Mouse (Mus musculus) mouse embryonic stem cell (cell line): ENCODE data around the gene Cyp4a12b.
"Not testable (repeated sequence)": the region's sequence is repeated elsewhere in the genome, so short reads cannot be mapped to it uniquely, and the experiment has no call there.

ENCODE experiments used
- in situ Hi-C, 2 experiments: fragments of 300-500 bp; cut with MboI; formaldehyde crosslinking; loops; 1 replicate in 1 of 2; 3 replicates in 1 of 2; pipeline ENCODE4 v1.14.3; 2019 to 2020; ENCODE audit warnings: low sequenced_read_pairs in 2 of 2, low pct_unique_long_range_greater_than_20kb in 1 of 2, mixed read lengths in 1 of 2; ENCODE audit not compliant: unreplicated experiment in 1 of 2

The Cyp4a12b gene

DNA sequence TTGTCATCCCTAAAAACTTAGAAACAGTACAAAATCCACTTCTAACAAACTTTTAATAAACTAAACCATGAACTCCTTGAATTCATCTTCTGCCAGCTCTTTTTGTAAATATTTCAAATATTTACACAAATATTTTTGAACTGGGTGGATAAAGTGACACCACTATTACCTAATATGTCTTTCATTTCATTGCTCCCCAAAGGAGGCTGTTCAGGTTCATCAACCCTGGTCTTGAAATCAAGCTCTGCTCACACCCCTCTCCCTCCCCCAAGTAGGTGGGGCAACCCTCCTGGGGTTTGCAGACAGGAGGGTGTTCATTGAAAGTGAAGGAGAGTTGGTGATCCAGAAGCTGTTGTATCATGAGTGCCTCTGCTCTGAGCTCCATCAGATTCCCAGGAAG lies at the start of gene Cyp4a12b:
Cyp4a12b (plus strand) TSS at position 301 of the 400 bp plus-strand sequence.
- in situ Hi-C loops = not testable (repeated sequence)

DNA sequence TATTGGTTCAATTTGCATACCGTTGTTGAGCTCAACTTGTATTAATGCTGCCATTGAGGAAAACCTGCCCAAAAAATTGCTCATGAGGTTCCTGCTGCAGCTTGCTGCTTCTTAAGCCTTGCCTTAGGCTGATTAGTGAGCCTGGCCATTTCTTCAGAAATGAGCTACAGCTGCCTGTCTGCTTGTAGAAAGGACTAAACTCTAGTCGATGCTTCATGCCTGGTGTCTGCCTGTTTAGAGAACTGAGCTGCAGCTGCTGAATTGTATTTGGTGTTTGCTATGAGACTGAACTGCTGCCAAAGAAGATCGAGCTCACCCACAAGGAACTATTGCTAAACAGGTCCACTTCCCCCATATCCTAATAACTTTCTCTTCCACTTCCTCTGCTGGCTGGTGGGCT lies 45.8 kb upstream of the Cyp4a12b start:
- in situ Hi-C loops = not testable (repeated sequence)

DNA sequence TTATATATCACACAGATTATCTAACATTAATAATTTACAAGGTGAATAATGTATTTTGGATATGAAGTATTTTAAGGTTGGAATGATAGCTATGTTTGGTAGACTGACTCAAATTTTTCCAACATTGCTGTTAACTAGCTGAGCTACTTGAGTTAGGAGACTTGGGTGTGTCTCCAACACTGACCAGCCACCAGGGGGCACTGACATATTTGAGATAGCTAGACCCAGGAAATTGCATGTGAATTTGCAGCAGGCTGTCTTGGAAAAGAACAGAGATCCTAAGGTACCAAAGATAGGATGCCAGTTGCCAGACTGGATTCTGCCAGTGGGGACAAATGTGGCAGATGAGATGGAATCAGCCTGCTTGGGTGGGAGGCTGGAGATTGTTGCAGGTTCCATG lies 43.4 kb upstream of the Cyp4a12b start:
- in situ Hi-C loops = not testable (repeated sequence)

DNA sequence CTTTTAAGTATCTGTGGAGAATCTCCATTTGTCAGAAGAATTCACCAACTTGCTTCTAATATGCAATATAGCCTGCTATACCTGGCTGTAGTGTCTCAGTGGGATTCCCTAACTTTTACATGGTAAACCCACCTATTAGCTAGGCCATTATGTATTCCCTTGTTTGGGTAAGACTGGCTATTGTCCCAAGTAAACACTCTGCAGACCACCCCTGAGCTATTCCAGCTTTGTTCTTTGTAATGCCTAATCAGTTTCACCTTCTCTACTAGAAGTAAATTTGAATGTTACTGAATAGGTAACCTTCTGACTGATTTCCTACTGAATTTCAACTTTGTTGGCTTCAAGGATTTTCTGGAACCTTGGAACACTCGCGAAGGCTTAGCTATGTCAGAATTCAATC lies 15.2 kb upstream of the Cyp4a12b start:
- in situ Hi-C loops = not testable (repeated sequence)

DNA sequence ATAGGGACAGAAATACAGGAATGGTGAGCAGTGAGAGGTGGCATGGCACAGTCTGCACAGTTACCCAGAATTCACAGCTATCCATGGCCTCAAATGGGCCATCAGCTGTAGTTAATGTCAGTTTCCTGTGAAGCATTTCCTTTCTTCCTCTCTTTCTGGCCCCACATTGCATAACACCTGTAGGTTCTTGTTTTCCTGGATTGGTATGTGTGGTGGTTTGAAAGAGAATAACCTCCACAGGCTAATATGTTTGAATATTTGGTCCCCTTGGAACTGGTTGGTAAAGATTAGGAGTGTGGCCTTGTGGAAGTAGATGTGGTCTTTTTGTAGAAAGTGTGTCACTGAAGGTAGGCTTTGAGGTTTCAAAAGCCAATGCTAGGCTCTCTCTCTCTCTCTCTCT lies 14.5 kb upstream of the Cyp4a12b start:
- in situ Hi-C loops = not testable (repeated sequence)

DNA sequence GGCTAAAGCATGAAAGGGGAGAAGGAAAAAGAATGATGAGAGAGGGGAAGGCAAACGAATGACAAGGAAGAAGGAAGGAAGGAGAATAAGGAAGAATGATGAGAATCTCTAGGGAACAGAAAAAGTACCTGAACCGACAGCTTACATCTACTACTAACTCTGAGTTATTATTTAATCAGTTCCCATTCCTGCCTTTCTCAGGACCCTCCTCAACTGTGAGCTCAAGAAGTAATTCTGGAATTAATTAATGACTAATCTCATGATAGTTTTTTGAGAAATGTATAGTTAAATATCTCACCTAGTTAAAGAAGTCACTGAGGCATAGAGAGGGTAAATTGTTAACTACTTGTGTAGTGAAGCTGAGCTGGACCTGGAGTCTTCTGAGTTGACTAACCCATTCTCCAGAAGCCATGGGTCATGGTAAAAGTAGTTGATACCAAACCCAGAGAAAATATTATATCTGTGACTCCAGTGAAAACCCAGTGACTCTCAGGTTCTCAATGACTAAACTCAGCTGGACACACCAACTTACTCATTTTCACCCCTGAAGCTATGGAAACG lies 39.2 kb downstream of the Cyp4a12b start:
- in situ Hi-C loops = no loop called here

DNA sequence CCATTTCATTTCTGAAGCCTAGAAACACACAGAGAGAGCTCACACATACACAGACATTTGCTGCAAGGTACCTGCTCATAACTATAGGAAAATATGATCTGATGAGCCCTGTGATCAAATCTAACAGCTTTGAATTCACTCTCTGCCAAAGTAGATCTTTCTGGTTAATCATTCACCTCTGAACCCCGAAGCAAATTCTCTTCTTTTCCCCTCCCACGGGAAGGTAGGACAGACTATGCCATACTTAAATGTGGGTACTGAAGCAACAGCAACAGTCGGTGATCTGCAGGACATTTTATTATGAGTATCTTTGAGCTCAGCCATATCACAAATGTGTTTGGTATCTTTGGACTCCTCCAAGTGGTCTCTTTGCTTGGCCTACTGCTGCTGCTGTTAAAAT lies 40.9 kb downstream of the Cyp4a12b start, which contains the start of gene Cyp4a30b:
Cyp4a30b (plus strand) TSS at position 301 of the 400 bp plus-strand sequence.
- in situ Hi-C loops = no loop called here

DNA sequence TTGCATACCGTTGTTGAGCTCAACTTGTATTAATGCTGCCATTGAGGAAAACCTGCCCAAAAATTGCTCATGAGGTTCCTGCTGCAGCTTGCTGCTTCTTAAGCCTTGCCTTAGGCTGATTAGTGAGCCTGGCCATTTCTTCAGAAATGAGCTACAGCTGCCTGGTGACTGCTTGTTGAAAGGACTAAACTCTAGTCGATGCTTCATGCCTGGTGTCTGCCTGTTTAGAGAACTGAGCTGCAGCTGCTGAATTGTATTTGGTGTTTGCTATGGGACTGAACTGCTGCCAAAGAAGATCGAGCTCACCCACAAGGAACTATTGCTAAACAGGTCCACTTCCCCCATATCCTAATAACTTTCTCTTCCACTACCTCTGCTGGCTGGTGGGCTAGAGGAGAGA lies 62.2 kb downstream of the Cyp4a12b start:
- in situ Hi-C loops = not testable (repeated sequence)

DNA sequence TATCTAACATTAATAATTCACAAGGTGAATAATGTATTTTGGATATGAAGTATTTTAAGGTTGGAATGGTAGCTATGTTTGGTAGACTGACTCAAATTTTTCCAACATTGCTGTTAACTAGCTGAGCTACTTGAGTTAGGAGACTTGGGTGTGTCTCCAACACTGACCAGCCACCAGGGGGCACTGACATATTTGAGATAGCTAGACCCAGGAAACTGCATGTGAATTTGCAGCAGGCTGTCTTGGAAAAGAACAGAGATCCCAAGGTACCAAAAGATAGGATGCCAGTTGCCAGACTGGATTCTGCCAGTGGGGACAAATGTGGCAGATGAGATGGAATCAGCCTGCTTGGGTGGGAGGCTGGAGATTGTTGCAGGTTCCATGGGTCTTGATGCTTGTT lies 64.6 kb downstream of the Cyp4a12b start:
- in situ Hi-C loops = loop anchor here (25.0 kb wide), 1 partner anchor 236 kb away; no protein-coding TSS in a partner anchor

DNA sequence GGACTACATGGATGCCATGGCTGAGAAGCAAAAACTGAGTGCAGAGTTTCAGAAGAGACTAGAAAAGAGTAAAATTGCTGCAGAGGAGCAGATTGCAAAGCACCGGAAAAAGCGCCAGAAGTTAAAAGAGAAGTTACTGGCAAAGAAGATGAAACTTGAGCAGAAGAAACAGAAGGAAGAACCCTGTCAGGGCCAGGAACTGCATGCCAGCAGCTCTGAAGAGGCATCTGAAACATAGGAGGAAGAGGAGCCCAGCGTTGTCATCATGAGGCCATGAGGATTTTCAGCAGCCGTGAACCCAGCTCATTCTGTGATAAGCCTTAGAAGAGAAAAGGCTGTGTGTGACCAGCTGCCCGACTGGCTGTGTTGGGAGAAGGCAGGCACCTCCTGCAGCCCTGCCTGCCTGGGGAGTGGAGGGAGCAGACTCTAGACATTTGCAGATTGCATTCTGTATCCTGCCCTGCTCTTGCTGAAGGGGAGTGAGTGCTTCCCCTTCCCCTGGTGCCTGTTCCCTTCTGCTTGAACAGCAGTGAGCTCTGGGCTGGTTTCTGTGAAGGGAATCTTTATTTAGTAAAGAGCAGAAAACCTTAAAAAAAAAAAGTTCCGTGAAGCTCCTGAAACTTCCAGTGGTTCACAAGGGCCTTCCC lies 69.7 kb downstream of the Cyp4a12b start:
- in situ Hi-C loops = loop anchor here (25.0 kb wide), 1 partner anchor 231 kb away; no protein-coding TSS in a partner anchor
